Mouse (Mus musculus) kidney, postnatal 25 days (tissue): ENCODE data around the gene Pik3r1.

Experiments
- DNase-seq, 2 experiments: peaks; one replicate each; pipeline ENCODE4 v3.0.0; 2021; ENCODE audit warnings: mixed read lengths in 2 of 2

Pik3r1 gene

GRCm38 (mm10) chr13:101767809-101768629 lies at the start of gene Pik3r1:
Gene Pik3r1, minus strand, starts transcription at chr13:101768217.
- DNase-seq: peak; percentile 99

GRCm38 (mm10) chr13:101813267-101813900 lies 45.4 kb upstream of the Pik3r1 start:
- DNase-seq: peak in 1 of 2 experiments; percentile 40

GRCm38 (mm10) chr13:101812341-101812740 lies 44.3 kb upstream of the Pik3r1 start:
- DNase-seq: no peak

GRCm38 (mm10) chr13:101811882-101812281 lies 43.9 kb upstream of the Pik3r1 start:
- peak; percentile 31 to 72 for DNase-seq

- DNase-seq: peak; percentile 43 to 72
Measured at GRCm38 (mm10) chr13:101810667-101811066, 42.6 kb upstream of the Pik3r1 start.

- no peak for DNase-seq
Measured at GRCm38 (mm10) chr13:101809796-101810195, 41.8 kb upstream of the Pik3r1 start.

GRCm38 (mm10) chr13:101805559-101806091 lies 37.6 kb upstream of the Pik3r1 start:
- no peak for DNase-seq

GRCm38 (mm10) chr13:101801372-101802186 lies 33.6 kb upstream of the Pik3r1 start:
- peak; percentile 76 to 77 for DNase-seq

GRCm38 (mm10) chr13:101800833-101801371 lies 32.9 kb upstream of the Pik3r1 start:
- DNase-seq: no peak

GRCm38 (mm10) chr13:101800021-101800596 lies 32.1 kb upstream of the Pik3r1 start:
- no peak for DNase-seq

- no peak for DNase-seq
Measured at GRCm38 (mm10) chr13:101799318-101799717, 31.3 kb upstream of the Pik3r1 start.

GRCm38 (mm10) chr13:101798522-101798921 lies 30.5 kb upstream of the Pik3r1 start:
- DNase-seq: no peak

GRCm38 (mm10) chr13:101796983-101797382 lies 29.0 kb upstream of the Pik3r1 start:
- DNase-seq: no peak

- no peak for DNase-seq
Measured at GRCm38 (mm10) chr13:101785705-101786104, 17.7 kb upstream of the Pik3r1 start.

- DNase-seq: no peak
Measured at GRCm38 (mm10) chr13:101784651-101785289, 16.8 kb upstream of the Pik3r1 start.

- DNase-seq: no peak
Measured at GRCm38 (mm10) chr13:101779011-101779410, 11.0 kb upstream of the Pik3r1 start.

GRCm38 (mm10) chr13:101777851-101778250 lies 9.8 kb upstream of the Pik3r1 start:
- no peak for DNase-seq

- DNase-seq: no peak
Measured at GRCm38 (mm10) chr13:101771071-101771470, 3.1 kb upstream of the Pik3r1 start.

- DNase-seq: no peak
Measured at GRCm38 (mm10) chr13:101769955-101770354, 1.9 kb upstream of the Pik3r1 start.

- DNase-seq: peak; percentile 79 to 93
Measured at GRCm38 (mm10) chr13:101768630-101768991, 594 bp upstream of the Pik3r1 start.

- peak; percentile 53 to 78 for DNase-seq
Measured at GRCm38 (mm10) chr13:101767013-101767808, 806 bp downstream of the Pik3r1 start.
